Mouse (Mus musculus): ENCODE results near the gene Egf.

DNA sequence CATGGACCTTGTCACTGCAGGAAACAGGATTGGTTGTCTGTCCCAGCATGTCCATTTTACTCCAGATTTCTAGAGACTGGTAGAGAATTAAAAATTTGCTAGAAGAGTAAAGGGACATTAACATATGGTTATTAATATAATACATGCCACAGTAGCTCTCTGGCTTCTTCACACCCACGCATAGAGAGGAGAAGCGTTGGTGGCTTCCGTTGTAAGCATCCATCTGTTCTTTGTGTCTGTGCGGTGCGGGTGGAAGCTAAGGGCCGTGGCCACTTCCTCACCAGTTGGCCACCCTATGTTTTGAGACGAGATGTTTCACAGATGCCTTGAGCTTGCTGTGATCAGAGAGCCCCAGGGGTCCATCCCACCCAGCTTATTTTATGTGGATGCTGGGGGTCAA lies 113.5 kb downstream of the Egf start:
- TF ChIP-seq CTCF (IDR thresholded peaks at IDR 0.05; ENCODE audit: control insufficient read depth, insufficient read depth, insufficient read length) (no peak), USF1 (IDR thresholded peaks at IDR 0.05; ENCODE audit: low read depth) (no peak), FOSL1 (IDR thresholded peaks at IDR 0.05; ENCODE audit: insufficient read depth, low read length, poor library complexity, severe bottlenecking) (no peak), MYOG (IDR thresholded peaks at IDR 0.05; ENCODE audit: control insufficient read depth, extremely low read depth, insufficient read length) (no peak), CEBPB (IDR thresholded peaks at IDR 0.05; ENCODE audit: low read depth) (no peak), MAX (IDR thresholded peaks at IDR 0.05) (no peak), MYOD1 (IDR thresholded peaks at IDR 0.05; ENCODE audit: control insufficient read depth, insufficient read length, low read depth) (no peak)
